Mouse (Mus musculus): ENCODE results near the gene Pak3. TPM values are rescaled to one million over a fixed set of nuclear protein-coding genes. Genes with fewer than 3 reads are reported as not detected.
A peak's percentile ranks its signal among the peaks of the same experiment; 100 is the strongest.

The Pak3 gene
- total RNA-seq, 2 experiments from 2014 or later, result 163 to 180 TPM

DNA sequence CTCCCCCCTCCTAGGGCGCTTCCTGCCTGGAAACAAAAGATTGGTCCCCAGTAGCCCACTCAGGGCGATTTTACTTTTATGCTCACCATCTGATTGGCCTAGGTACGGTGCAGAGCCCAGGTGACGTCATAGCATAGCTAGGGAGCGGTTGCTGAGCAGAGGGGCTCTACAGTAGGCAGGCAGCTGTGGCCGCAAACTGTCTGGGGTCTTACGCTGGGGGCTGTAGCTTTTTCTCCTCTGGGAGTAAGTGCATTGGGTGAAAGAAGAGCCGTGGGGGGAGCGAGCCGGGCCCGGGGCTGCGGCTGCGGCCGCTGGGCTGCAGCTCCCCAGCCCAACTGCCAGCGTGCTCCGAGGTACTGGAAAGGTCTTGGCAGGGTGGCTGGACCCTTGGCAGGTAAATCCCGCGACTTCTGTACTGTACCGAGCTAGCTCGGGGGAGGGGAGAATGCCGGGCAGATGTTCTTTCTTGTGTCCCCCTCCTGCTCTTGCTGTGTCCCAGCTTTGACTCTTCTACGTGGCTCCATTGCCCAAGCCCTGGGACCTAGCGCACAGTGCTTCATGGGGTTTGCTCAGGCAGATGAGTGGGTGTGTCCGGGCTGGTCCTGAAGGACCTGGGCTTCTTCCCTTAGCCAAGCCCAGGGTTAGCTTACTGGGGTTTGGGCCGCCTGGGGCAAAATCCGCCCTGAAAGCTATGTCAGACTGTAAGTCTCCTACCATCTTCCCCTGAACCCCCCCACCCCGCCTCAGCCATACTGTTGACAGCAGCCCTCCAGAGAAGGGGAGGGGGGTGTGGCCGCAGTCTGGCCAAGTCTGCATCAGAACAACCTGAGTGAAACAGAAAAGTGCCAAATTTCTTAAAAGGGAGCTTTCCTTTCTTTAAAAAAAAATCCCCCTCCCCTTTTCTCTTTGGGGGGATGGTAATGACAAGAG, 146.1 kb downstream of the Pak3 start:
- peak; percentile 44 to 54 for DNase-seq (ENCODE audit: low spot score in 2 of 2)

DNA sequence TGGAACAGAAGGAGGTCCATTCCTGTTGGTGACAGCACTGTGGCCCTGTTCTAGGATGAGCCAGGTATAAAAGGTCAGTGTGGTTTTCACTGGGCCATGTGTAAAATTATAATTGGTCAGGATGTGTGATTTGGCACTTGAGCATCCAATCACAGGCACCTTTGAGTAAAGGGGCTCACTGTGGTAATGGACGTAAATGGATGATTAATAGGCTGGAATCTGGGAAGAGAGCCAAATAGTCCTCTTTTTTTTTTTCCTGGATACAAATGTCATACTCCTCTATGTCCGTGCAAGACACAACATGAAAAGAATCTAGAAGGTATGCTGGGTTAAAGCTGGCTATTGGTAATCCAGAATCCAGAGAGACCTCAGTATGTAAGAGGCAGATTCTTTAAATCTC, 147.4 kb downstream of the Pak3 start:
- DNase-seq (ENCODE audit: low spot score in 2 of 2), result no peak

DNA sequence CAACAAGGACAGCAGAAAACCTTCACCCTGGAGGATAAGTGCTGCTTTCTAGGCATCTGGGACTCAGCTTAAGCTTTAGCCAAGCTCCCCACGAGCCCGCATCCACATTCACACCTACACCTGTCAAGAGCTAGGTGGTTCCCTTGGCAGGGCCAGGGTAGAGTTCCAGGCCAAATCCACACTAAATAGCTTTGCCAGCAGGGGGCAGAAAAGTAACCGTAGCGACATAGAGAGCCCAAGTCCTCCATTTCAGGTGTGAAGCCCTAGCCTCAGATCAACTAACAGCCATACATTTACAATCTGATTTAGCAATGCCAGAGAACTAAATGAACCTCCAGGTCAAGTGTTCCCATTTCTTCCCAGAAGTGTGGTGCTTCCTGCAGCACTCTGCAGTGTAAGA, 148.6 kb downstream of the Pak3 start:
- peak in 1 of 2 experiments; percentile 35 for DNase-seq (ENCODE audit: low spot score in 2 of 2)

DNA sequence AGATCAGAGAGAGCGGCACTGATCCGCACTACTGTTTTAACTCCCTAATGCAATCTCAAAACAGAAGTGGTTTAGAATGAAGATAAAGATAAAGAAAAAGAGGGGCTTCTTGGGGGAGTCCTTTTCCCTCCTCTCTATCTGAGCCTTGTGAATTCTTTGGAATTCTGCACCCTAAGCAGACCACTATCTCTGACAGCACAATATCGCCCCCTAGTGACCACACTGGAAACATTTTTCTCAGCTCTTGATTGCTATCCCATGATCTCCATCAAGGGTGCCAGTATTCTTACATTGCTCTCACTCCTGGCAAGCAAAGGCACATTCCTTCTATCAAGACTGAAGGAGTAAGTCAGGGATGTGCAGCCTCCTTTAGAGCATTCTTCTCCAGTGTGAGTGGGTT, 149.9 kb downstream of the Pak3 start:
- DNase-seq (ENCODE audit: low spot score in 2 of 2), result peak; percentile 66 to 75

DNA sequence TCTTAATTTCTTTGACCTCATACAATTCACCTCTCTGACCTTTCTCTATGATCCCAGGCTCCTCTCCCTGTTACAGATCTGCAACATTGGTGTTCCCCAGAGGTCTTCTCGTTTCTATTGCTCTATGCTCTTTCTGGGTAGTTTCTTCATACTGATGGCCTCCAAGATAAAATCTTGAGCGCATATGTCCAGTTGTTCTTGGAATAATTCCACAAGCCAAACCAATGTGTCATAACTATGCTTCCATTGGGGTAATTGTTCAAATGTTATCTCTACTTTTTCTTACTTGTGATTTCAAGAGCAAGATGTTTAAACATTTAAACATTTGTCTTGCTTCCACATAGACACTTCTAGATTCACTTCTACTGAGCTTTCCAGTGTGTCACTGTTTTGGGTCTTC, 160.2 kb downstream of the Pak3 start:
- DNase-seq (ENCODE audit: low spot score in 2 of 2), result no peak

DNA sequence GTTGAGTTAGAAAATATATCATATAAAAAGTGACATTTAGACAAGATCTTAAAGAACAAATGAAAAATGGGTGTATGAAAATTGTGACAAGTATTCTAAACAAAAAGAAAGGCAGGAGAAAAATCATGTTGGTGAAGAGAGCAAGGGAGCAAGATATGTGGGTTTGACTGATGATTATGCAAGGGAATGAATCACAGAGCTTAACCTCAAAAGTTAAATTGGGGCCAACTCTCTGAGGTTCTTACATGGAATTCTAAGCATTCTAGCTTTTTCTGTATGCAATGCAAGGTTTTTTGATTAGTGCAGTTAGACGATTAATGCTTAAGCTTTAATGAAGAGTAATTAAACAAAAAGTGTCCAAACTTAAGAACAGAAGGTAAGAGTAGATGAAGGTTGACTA, 203.9 kb downstream of the Pak3 start:
- no peak for DNase-seq (ENCODE audit: low spot score in 2 of 2)

DNA sequence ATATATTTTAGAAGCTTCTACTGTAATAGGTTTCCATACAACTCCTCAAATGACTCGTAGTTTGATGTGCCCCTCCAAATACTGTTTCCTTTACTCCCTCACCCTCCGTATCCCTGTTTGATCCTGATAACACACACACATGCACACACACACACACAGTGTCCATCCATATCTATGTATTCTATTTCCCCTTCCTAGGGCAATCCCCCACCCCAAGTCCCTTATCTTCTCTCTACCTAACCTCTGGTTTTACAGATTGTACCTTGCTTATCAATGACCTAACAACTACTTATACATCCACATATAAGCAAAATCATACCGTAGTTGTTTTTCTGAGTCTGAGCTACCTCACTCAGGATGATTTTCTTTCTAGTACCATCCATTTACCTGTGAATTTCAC, 207.0 kb downstream of the Pak3 start:
- no peak for DNase-seq (ENCODE audit: low spot score in 2 of 2)

DNA sequence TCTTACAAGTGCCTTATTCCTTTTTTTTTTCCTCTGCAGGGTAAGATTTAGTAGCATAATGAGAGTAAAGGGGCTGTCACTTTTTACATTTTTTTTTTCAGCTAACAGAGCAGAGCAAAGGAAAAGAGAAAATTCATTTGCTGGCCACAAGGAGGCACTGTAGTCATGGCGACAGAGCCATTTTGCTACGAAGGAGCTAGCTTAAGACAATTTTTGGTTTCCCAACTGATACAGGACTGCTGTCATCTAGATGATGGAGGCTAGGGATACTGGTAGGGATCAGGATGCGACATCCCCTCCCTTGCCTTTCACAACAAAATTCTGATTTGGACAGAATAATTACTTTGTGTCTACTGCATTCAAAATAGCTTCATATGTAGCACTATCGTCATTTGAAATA, 217.6 kb downstream of the Pak3 start:
- peak; percentile 10 to 31 for DNase-seq (ENCODE audit: low spot score in 2 of 2)

DNA sequence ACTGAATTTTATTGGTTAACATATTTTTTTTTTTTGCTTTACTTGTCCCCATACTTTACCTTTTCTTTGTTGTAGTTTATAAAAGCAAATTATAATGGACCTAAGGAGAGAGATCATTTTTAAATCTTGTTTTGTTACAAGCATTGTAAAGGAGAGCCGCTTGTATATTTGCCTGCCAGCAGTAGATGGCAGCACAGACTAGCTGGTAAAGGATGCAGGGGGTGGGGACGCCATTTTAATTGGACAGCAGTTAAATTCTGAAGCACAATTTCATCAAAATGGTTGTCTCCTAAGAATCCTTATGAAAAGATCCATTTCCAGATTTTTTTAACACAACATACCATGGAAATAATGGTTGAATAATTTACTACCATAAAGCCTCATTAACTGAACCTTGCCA, 220.8 kb downstream of the Pak3 start:
- DNase-seq (ENCODE audit: low spot score in 2 of 2), result peak; percentile 20 to 37

DNA sequence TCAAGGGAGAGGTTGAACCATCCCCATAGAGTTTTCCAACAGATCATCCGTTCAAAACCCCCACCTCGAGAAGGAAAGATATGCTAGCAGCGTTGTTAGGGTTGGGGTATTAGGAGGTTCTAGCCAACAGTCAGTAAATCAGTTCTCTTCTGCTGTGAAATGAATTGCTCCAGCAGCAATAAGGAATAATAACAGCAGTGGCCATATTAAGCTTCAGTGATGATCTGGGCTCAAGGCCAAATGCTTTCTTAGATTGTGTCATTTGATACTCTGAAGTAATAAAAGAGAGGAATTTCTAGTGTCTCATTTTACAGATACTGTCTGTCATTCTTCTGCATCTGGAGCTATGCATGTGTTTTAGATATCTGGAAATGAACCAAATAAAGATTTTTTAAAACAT, 244.2 kb downstream of the Pak3 start:
- DNase-seq (ENCODE audit: low spot score in 2 of 2), result no peak

DNA sequence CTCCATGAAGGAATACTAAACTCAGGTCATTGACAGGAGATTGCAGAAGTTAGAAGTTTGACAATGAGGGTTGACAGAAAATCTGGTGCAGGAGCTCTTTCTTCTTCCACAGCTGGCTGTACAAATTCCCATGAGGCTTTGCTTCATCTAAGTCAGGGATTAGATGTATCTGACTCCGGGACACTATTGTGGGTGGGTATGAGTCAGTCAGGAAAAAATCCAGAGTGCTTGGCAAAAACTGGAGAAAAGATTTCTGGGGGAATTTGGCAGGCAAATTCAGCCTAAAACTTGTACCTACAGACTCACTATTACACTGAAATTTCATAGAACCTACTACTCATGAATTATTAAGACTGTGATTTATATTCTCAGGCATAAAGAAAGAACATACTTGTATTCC, 297.6 kb downstream of the Pak3 start:
- no peak for DNase-seq (ENCODE audit: low spot score in 2 of 2)

DNA sequence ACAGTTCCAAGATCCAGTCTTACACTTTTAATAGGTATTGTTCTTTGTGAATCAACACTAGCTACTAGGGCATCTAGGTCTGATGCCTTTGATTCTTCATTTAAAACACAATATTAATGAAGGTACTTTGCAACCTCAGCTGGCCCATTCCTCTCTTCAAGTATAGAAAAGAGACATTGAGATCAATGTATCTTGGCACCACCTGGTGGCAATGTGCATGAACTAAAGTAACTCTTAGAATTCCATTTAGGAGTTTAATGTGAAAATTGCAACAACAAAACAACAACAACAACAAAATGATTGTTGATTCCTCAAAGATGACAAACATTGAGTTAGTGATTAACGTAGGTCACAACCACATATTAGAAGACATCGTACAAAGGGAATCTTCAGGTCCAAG, 300.6 kb downstream of the Pak3 start:
- no peak for DNase-seq (ENCODE audit: low spot score in 2 of 2)

DNA sequence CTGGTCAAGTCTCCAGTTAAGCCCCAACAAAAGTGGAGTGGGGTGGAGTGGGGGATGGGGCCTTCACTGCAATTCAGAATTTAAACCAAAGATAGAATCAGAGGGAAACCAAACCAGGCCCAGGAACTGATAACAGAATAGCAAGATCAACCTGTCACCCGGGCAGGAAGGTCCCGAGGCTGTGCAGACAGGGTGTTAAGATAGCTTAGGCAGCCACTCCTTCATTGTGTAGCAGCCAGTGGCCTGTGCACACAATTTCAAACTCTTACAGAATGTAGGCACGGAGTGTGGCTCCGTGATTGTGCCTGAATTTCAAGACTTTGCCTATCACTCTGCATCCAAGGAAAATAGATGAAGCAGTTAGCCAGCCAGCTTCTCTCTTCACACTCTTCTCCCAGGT, 308.1 kb downstream of the Pak3 start:
- no peak for DNase-seq (ENCODE audit: low spot score in 2 of 2)

DNA sequence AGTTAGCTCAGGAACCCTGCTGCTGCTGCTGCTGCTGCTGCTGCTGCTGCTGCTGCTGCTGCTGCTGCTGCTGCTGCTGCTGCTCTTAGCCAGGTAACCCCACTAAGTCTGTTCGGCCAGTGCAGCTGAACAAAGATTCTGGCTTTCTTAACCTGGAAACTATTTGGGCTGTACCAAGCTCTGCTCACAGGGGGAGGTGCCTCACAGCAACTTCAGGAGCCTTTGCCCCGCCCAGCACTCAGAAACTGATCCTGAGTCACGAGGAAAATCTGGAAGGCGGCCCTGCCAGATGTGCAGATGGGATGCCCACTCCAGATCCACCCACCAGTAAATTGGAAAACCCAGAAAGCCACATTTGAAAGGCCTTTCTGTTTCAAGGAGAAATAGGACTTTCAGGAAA, 308.8 kb downstream of the Pak3 start, which contains the start of gene Capn6:
Gene Capn6, minus strand, starts transcription at position 203 of the 400 bp plus-strand sequence.
- no peak for DNase-seq (ENCODE audit: low spot score in 2 of 2)

DNA sequence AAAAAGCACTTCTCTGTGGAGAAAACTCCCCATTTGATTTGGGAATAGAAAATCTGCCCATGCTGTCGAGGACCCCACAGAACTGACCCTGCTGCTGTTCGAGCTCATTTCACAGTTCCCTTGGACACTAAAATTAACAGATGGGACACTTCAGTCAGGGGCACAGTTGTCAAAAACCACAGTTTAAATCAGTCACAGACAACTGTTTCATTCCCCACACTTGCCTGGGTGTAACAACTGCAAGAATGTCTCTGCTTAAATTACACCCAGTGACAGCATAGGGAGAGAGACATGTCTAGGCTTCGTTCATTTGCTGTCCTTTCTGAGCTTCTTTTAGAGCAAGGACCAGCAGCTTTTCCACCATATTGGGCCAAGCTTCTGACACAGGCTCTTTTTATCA, 328.2 kb downstream of the Pak3 start:
- no peak for DNase-seq (ENCODE audit: low spot score in 2 of 2)

Small RNAs within 50 kb of the gene (microRNA-seq; reads per million reads assigned to microRNA genes)
- 0 reads per million in 2 experiments for gene Gm47298

Other genes with a start within 250 kb of the Pak3 start
- 1 to 10 TPM; 4.7 to 4.9 TPM for gene Chrdl1, start 124.3 kb upstream of the Pak3 start, total RNA-seq (2021)